7 mouse cellular contexts compared by ENCODE assay signal in genomic region chr1:19178742-19179397, GRCm38 (mm10). TPM values are rescaled to one million over a fixed set of nuclear protein-coding genes. Genes with fewer than 3 reads are reported as not detected.
A peak's percentile ranks its signal among the peaks of the same experiment; 100 is the strongest.
DNase-seq lines count a peak whose midpoint lies in the region.

No protein-coding gene starts in this region.

- DNase-seq in left cerebral cortex, adult 11 months (ENCODE audit: low spot score): peak; percentile 7
- no peak for DNase-seq in left cerebral cortex, adult 8-10 months (ENCODE audit: low spot score in 2 of 2)
- DNase-seq in MEL-GATA-1-ER (ENCODE audit: extremely low read depth, low read depth): peak; percentile 2
- DNase-seq in brain, embryonic 18.5 days (ENCODE audit: low read depth, low spot score): peak; percentile 18
- peak; percentile 24 for DNase-seq in hindlimb bud, embryonic 11.5 days (ENCODE audit: extremely low spot score, low read depth, low spot score)
- DNase-seq in retina, postnatal 1 day: peak; percentile 70
- no peak for DNase-seq in urinary bladder, postnatal 36 days (ENCODE audit: low spot score in 2 of 2)

RNA-seq across cellular contexts. Expression of gene Tfap2b, which starts 29.8 kb away (rescaled TPM):
- total RNA-seq in left cerebral cortex, adult 8-10 months (2022): 1 to 10 TPM in 3 of 4 experiments, under 1 TPM in 1; 0.72 to 2.2 (median 1.6) TPM

Comparison
In these comparisons a context has a peak if more than half of its experiments do, and no peak if none do; other contexts are left out.
1. DNase-seq: peak in left cerebral cortex, adult 11 months (single experiment), MEL-GATA-1-ER (single experiment), brain, embryonic 18.5 days (single experiment), hindlimb bud, embryonic 11.5 days (single experiment) and retina, postnatal 1 day (single experiment); none in left cerebral cortex, adult 8-10 months (0 of 2) and urinary bladder, postnatal 36 days (0 of 2).